Mouse (Mus musculus) brown adipose tissue, adult 24 weeks (tissue): ENCODE results near the gene Mtss1l. TPM values are rescaled to one million over a fixed set of nuclear protein-coding genes. Genes with fewer than 3 reads are reported as not detected.

ENCODE experiments used
- polyA plus RNA-seq: library from polyadenylated mRNA; stranded (reverse); fragments of >200 nt; gene quantifications from 2 replicates; pipeline ENCODE4 v1.2.4, GENCODE M21; 2012; ENCODE audit not compliant: missing spikeins, insufficient read depth, insufficient read length

Gene Mtss1l
- polyA plus RNA-seq, 1 experiment = 10.8 TPM

Other genes with a start within 250 kb of the Mtss1l start
- 14.4 and 17.0 TPM in 2 replicates for gene Vac14, start 102.9 kb upstream of the Mtss1l start, polyA plus RNA-seq
- gene Il34, start 84.4 kb downstream of the Mtss1l start, polyA plus RNA-seq = 3.6 and 6.1 TPM in 2 replicates
- 52.6 and 53.8 TPM in 2 replicates for gene Cog4, start 125.1 kb downstream of the Mtss1l start, polyA plus RNA-seq
- gene Sf3b3, start 125.3 kb downstream of the Mtss1l start, polyA plus RNA-seq = 8.6 and 13.7 TPM in 2 replicates
- gene Fuk, start 181.0 kb downstream of the Mtss1l start, polyA plus RNA-seq = 2.9 and 4.6 TPM in 2 replicates
- gene St3gal2, start 198.4 kb downstream of the Mtss1l start, polyA plus RNA-seq = 3.6 and 4.1 TPM in 2 replicates